Mouse (Mus musculus) liver, embryonic 14.5 days (tissue): Measurements from ENCODE around the gene Ccdc159. TPM values are rescaled to one million over a fixed set of nuclear protein-coding genes. Genes with fewer than 3 reads are reported as not detected.

ENCODE experiments used
- ATAC-seq: fragments of 200-750 bp; cut with Nextera tagmentation; 2 replicates; pipeline ENCODE4 v1.8.0; 2017; ENCODE audit warnings: moderate number of reproducible peaks, mild to moderate bottlenecking, moderate library complexity; ENCODE audit not compliant: insufficient read depth
- DNase-seq, 3 experiments: peaks; one replicate each; pipeline ENCODE4 v3.0.0-alpha.2; 2012 to 2013; ENCODE audit warnings: low read depth in 3 of 3, low spot score in 3 of 3
- H3K27ac ChIP-seq: fragments of 300-500 bp; sonication (generic); 2 replicates; pipeline ENCODE4 v1.5.1; 2014; ENCODE audit warnings: moderate library complexity, mild to moderate bottlenecking, control low read depth, inconsistent platforms
- H3K27me3 ChIP-seq: fragments of 300-500 bp; sonication (generic); 2 replicates; pipeline ENCODE4 v1.6.1; 2014; ENCODE audit warnings: mild to moderate bottlenecking, low read length, moderate library complexity; ENCODE audit not compliant: control insufficient read depth, insufficient read depth
- H3K36me3 ChIP-seq: fragments of 300-500 bp; sonication (generic); replicated peaks from 2 replicates; pipeline ENCODE4 v1.6.1; 2014; ENCODE audit warnings: low read depth; ENCODE audit not compliant: control insufficient read depth, insufficient read depth
- H3K4me1 ChIP-seq, 2 experiments: fragments of 200-500 bp in 1 of 2; fragments of 300-500 bp in 1 of 2; sonication (generic) in 1 of 2; replicated peaks; 2 replicates each; pipeline ENCODE4 v1.6.1; 2012 to 2014; ENCODE audit warnings: antibody characterized with exemption in 1 of 2, inconsistent platforms in 1 of 2, low read length in 1 of 2; ENCODE audit not compliant: control insufficient read depth in 2 of 2, insufficient read depth in 2 of 2
- H3K4me2 ChIP-seq: fragments of 300-500 bp; sonication (generic); 2 replicates; pipeline ENCODE4 v1.6.1; 2014; ENCODE audit warnings: low read depth, mild to moderate bottlenecking, control low read depth, moderate library complexity
- H3K4me3 ChIP-seq, 2 experiments: fragments of 200-500 bp in 1 of 2; fragments of 300-500 bp in 1 of 2; sonication (generic) in 1 of 2; 2 replicates each; pipeline ENCODE4 v1.5.1; 2012 to 2014; ENCODE audit warnings: low read depth in 2 of 2, low read length in 2 of 2, mild to moderate bottlenecking in 2 of 2, control low read depth in 1 of 2, inconsistent platforms in 1 of 2, moderate library complexity in 1 of 2; ENCODE audit not compliant: insufficient read depth in 1 of 2
- H3K9ac ChIP-seq: fragments of 300-500 bp; sonication (generic); replicated peaks from 2 replicates; pipeline ENCODE4 v1.6.1; 2014; ENCODE audit warnings: mild to moderate bottlenecking, control low read depth, moderate library complexity
- H3K9me3 ChIP-seq: fragments of 300-500 bp; sonication (generic); 2 replicates; pipeline ENCODE4 v1.6.1; 2016; ENCODE audit warnings: low read length, mixed read lengths; ENCODE audit not compliant: control insufficient read depth
- CTCF ChIP-seq: IDR thresholded peaks from 2 replicates; pipeline ENCODE4 v1.5.1; 2016; ENCODE audit warnings: antibody characterized with exemption, low read depth, control low read depth
- EP300 ChIP-seq: IDR thresholded peaks from 2 replicates; pipeline ENCODE4 v1.6.1; 2016; ENCODE audit warnings: antibody characterized with exemption, low read depth
- WGBS: fragments of 180-500 bp; shearing (Covaris S2); extraction: QIAGEN DNeasy Blood & Tissue Kit; methylation state at CpG from one replicate; pipeline ENCODE4 v1.1.7; 2014; ENCODE audit not compliant: insufficient replicate concordance; 5-methylcytosine and 5-hydroxymethylcytosine counted together
- polyA plus RNA-seq, 2 experiments: library from polyadenylated mRNA; depleted of rRNA in 1 of 2; stranded (reverse) in 1 of 2; unstranded in 1 of 2; fragments of >200 nt; fragmentation: Nextera tagmentation in 1 of 2; extraction: Ambion mirVana in 1 of 2; gene quantifications; 2 replicates each; pipeline versions ENCODE4 v1.2.1 to v1.2.3; 2012 to 2014

Ccdc159 gene
- polyA plus RNA-seq, 2 experiments, result 0.52 to 1.4 TPM

DNA sequence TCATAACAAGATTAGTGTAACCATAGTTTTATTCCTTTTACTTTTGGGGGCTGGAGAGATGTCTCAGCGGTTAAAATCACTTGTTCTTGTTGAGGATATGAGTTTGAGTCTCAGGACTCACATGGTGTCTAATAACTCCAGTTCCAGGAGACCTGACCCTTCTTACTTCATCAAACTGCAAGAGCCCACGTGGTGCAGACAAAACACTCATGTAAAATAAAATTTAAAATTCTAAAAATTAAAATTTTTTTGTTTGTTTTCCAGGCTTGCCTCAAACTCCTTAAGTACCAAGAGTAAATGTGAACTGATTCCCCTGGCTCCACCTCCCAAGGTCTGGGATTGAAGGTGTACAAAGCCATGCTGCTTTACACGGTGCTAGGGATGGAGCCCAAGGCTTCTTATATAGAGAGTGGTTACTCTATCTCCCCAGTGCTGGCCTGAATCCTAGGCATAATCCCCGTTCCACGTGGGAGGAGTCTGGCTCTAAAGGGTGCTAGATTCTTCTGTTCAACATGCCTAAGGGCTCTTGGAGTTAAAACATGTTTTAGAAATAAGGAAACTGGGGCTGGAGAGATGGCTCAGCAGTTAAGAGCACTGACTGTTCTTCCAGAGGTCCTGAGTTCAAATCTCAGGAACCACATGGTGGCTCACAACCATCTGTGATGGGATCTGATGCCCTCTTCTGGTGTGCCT is 8.4 kb upstream of the Ccdc159 start:
- ATAC-seq (no peak), DNase-seq (no peak)
- peaks cover 2% of the 10 kb centered on the region; the same call in 1 of the 2 replicates for H3K27me3 ChIP-seq
- no peak overlapping the region for H3K4me3 ChIP-seq
- H3K36me3 ChIP-seq, result no peaks in the 10 kb centered on the region
- H3K4me1 ChIP-seq, result peaks cover 8 to 11% of the 10 kb centered on the region in 2 experiments
- H3K9ac ChIP-seq, result no peak overlapping the region
- WGBS, result 25% methylated on average over 5 of the region's 5 CpGs
- no peak overlapping the region; the same call in 1 of the 2 replicates for H3K4me2 ChIP-seq
- no peak overlapping the region for H3K27ac ChIP-seq
- H3K9me3 ChIP-seq, result no peaks in the 10 kb centered on the region
- TF ChIP-seq CTCF (no peak), EP300 (no peak)

DNA sequence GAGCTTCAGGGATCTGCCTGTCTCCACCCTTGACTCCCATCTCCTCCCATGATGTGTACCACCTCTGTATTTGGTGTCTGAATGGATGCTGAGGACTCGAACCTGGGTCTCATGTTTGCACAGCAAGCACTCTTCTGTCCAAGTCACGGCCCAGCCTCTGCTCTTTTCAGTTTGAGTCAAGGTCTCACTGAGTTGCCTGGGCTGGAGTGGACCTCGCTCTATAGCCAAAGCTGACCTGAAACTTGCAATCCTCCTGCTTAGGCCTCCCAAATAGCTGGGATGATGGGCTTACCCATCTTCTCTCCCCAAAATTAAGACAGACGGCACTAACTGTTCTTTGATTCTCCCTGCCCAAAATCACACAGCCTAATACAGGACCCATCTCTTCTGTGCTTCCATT is 4.2 kb upstream of the Ccdc159 start:
- H3K4me3 ChIP-seq, result no peak overlapping the region
- ATAC-seq (no peak), DNase-seq (no peak)
- no peaks in the 10 kb centered on the region for H3K36me3 ChIP-seq
- no peaks in the 10 kb centered on the region for H3K27me3 ChIP-seq
- H3K27ac ChIP-seq, result no peak overlapping the region
- no peak overlapping the region for H3K4me2 ChIP-seq
- peaks cover 8 to 25% of the 10 kb centered on the region in 2 experiments for H3K4me1 ChIP-seq
- H3K9me3 ChIP-seq, result no peaks in the 10 kb centered on the region
- no peak for TF ChIP-seq CTCF
- TF ChIP-seq EP300, result no peak
- H3K9ac ChIP-seq, result no peak overlapping the region
- 64% methylated on average over 4 of the region's 4 CpGs for WGBS

DNA sequence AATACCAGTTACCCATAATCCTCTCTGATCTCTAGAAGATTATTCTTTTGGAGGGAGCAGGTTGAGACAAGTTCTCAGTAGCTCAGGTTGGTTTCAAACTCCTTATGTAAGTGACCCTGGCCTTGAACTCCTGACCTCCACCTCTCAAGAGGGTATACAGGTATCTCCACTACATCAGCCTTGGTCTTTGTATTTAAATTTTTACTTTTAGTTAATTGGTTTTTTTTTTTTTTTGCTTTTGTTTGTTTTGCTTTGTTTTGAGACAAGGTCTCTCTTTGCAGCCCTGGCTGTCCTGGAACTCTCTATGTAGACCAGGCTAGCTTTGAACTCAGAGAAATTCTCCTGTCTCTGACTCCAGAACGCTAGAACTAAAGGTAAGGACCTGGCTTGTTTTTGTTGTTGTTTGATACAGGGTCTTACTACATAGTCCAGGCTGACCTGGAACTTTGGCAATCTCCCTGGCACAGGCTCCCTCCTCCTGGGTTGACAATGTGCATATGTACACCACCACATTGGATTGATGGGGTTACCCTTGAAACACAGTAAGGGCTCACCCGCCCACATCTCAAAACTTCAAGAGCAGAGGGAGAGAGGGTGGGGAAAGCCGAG is 3.7 kb upstream of the Ccdc159 start:
- Histone ChIP-seq H3K27ac (no peak overlapping the region), H3K27me3 (no peaks in the 10 kb centered on the region), H3K4me3 (no peak overlapping the region), H3K9ac (no peak overlapping the region), H3K4me2 (no peak overlapping the region), H3K4me1 (peaks cover 8 to 21% of the 10 kb centered on the region in 2 experiments), H3K36me3 (no peaks in the 10 kb centered on the region), H3K9me3 (no peaks in the 10 kb centered on the region)
- no peak for ATAC-seq
- DNase-seq, result no peak
- WGBS, result 26% methylated on average over 3 of the region's 3 CpGs
- no peak for TF ChIP-seq CTCF

DNA sequence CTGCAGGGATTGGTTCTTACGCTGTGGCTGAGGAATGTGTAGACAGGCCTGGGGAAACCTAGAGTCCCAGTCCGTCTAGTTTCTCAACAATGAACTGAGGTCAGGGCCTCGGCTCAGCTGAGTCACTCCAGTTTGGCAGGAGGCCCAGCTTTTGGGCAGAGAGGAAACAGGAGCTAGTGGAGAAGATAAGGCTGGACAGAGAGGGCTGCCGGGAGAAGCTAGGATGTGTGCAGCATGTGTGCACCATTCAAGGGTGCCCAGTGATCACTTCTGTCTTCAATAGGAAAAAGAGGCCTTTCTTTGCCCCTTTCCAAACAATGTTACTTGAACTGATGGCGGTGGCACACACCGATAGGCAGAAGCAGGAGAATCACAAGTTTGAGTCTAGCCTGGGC is 3.2 kb upstream of the Ccdc159 start:
- DNase-seq, result peak; percentile 44 to 61 (median 57)
- Histone ChIP-seq H3K4me1 (peaks cover 8 to 20% of the 10 kb centered on the region in 2 experiments), H3K9ac (no peak overlapping the region), H3K9me3 (no peaks in the 10 kb centered on the region), H3K36me3 (no peaks in the 10 kb centered on the region), H3K27me3 (no peaks in the 10 kb centered on the region), H3K27ac (no peak overlapping the region; the same call in 1 of the 2 replicates), H3K4me3 (no peak overlapping the region), H3K4me2 (no peak overlapping the region)
- peak; percentile 55 for ATAC-seq
- WGBS, result 34% methylated on average over 6 of the region's 6 CpGs
- TF ChIP-seq CTCF, result no peak
- TF ChIP-seq EP300, result no peak

DNA sequence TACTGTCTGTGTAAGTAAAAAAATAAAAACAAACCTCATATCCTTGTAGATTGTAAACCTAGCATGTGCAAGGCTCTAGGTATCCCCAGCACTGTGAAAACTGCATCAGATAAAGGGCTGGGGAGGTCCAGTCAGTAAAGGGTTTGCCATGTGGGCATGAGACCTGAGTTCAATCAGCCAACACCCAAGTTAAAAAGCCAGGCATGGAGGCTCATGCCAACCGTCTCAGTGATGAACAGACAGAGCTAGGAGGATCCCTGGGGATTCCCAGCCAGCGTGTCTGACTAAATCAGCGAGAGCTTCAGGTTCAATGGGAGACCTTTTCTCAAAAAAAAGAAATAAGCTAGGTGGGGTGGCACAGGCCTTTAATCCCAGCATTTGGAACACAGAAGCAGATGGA is 2.2 kb upstream of the Ccdc159 start:
- H3K4me3 ChIP-seq, result no peak overlapping the region
- H3K27me3 ChIP-seq, result no peaks in the 10 kb centered on the region
- no peak for DNase-seq
- TF ChIP-seq CTCF, result no peak
- TF ChIP-seq EP300, result no peak
- no peak overlapping the region for H3K27ac ChIP-seq
- no peak overlapping the region for H3K9ac ChIP-seq
- H3K36me3 ChIP-seq, result no peaks in the 10 kb centered on the region
- no peaks in the 10 kb centered on the region for H3K9me3 ChIP-seq
- peaks cover 8 to 20% of the 10 kb centered on the region in 2 experiments for H3K4me1 ChIP-seq
- no peak for ATAC-seq
- no peak overlapping the region for H3K4me2 ChIP-seq
- WGBS, result 80% methylated on average over 3 of the region's 3 CpGs
